Mouse (Mus musculus): ENCODE results near the gene Zfp768.

DNA sequence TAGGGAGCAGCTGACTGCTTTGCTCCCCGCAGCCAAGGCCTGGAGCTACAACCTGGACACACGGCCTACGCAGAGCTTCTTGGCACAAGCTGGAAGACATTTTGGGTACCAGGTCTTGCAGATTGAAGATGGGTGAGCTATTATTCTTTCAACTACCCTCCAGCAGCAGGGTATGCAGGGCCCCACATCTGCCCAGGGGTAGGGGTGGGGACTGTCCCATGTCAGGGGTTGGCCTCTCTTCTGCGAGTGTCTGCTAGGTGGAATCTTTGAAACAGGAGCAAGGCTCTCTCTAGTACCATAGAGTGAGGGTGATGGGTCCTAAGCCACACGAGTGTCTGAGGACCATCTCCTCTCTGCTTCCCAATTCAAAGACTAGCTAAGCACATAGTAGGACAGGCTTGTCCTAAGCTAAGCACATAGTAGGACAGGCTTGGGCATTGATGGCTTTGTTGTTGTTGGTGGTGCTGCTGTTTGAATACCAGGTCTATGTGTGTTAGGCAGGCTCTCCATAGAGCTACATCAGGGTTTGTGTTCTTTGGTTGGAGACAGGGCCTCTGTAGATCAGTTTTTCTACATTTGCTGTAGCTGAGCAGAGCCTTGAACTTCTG, 47.7 kb downstream of the Zfp768 start:
- no peak for TF ChIP-seq CTCF (IDR thresholded peaks at IDR 0.05; ENCODE audit: control insufficient read depth, insufficient read depth, insufficient read length)
- TF ChIP-seq MAX (IDR thresholded peaks at IDR 0.05) = no peak

Data from C2C12 (cell line).